Mouse (Mus musculus) kidney, postnatal 0 days (tissue): ENCODE measurements around the gene Ly9. TPM values are rescaled to one million over a fixed set of nuclear protein-coding genes. Genes with fewer than 3 reads are reported as not detected.

Experiments
- ATAC-seq: fragments of 200-750 bp; cut with Nextera tagmentation; replicated peaks from 2 replicates; pipeline ENCODE4 v1.8.0; 2017; ENCODE audit warnings: low read depth, moderate number of reproducible peaks, moderate TSS enrichment, moderate library complexity; ENCODE audit not compliant: low FRiP score
- DNase-seq: peaks from one replicate; pipeline ENCODE4 v3.0.0-alpha.2; 2016; ENCODE audit warnings: low spot score
- H3K27ac ChIP-seq: fragments of 300-500 bp; sonication (generic); 2 replicates; pipeline ENCODE4 v1.5.1; 2014; ENCODE audit warnings: mild to moderate bottlenecking
- H3K27me3 ChIP-seq: fragments of 300-500 bp; sonication (generic); 2 replicates; pipeline ENCODE4 v1.6.1; 2014; ENCODE audit warnings: low read length, mixed read lengths; ENCODE audit not compliant: insufficient read depth
- H3K36me3 ChIP-seq: fragments of 300-500 bp; sonication (generic); 2 replicates; pipeline ENCODE4 v1.6.1; 2014; ENCODE audit warnings: low read length, mixed read lengths; ENCODE audit not compliant: insufficient read depth
- H3K4me1 ChIP-seq: fragments of 300-500 bp; sonication (generic); replicated peaks from 2 replicates; pipeline ENCODE4 v1.6.1; 2014; ENCODE audit warnings: antibody characterized with exemption, low read length, mixed read lengths; ENCODE audit not compliant: insufficient read depth
- H3K4me2 ChIP-seq: fragments of 300-500 bp; sonication (generic); 2 replicates; pipeline ENCODE4 v1.6.1; 2014; ENCODE audit warnings: mild to moderate bottlenecking, low read length, moderate library complexity, mixed read lengths
- H3K4me3 ChIP-seq: fragments of 300-500 bp; sonication (generic); replicated peaks from 2 replicates; pipeline ENCODE4 v1.5.1; 2014; ENCODE audit warnings: low read depth, low read length
- H3K9ac ChIP-seq: fragments of 300-500 bp; sonication (generic); 2 replicates; pipeline ENCODE4 v1.6.1; 2014; ENCODE audit warnings: low read depth, low read length
- H3K9me3 ChIP-seq: fragments of 300-500 bp; sonication (generic); replicated peaks from 2 replicates; pipeline ENCODE4 v1.6.1; 2016; ENCODE audit warnings: low read length, inconsistent platforms, mixed read lengths
- CTCF ChIP-seq: IDR thresholded peaks from 2 replicates; pipeline ENCODE4 v1.5.1; 2016; ENCODE audit warnings: antibody characterized with exemption, low read depth, mild to moderate bottlenecking, moderate library complexity
- WGBS: fragments of 180-500 bp; shearing (Covaris S2); extraction: QIAGEN DNeasy Blood & Tissue Kit; methylation state at CpG from one replicate; pipeline ENCODE4 v1.1.7; 2014; 5-methylcytosine and 5-hydroxymethylcytosine counted together
- microRNA-seq: library from miRNA; unstranded; fragments of <30 nt; microRNA quantifications from one replicate; pipeline ENCODE4, GENCODE M21; 2016
- polyA plus RNA-seq: library from polyadenylated mRNA; unstranded; fragments of >200 nt; fragmentation: Nextera tagmentation; extraction: Ambion mirVana; gene quantifications from 2 replicates; pipeline ENCODE4 v1.2.1, GENCODE M21; 2015

Ly9 gene
- polyA plus RNA-seq, 1 experiment from 2014 or later: 0.17 TPM

DNA sequence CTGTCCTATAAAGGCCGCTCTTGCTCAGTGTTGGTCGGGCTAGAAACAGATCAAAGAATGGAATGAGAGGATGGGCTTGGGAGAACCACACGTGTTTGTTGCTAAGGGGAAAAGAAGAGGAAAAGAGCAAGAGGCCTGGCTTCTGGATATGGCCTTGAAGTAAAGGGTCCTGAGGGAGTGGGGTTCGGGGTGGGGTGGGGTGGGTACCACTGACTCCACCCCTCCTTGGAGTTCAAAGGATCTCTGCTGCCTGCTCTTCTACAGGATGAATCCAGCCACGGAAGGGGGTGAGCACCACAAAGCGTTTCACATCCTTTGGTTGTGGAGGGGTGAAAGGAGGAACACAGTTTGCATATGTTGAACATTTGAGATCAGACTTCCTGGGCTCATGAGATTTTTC lies 48.8 kb downstream of the Ly9 start:
- Histone ChIP-seq H3K36me3 (no peaks in the 10 kb centered on the region), H3K9ac (no peak overlapping the region), H3K4me2 (no peak overlapping the region), H3K9me3 (no peaks in the 10 kb centered on the region), H3K4me3 (no peak overlapping the region), H3K4me1 (no peaks in the 10 kb centered on the region), H3K27ac (no peak overlapping the region), H3K27me3 (no peaks in the 10 kb centered on the region)
- WGBS: 70% methylated on average over 6 of the region's 6 CpGs
- ATAC-seq (no peak), DNase-seq (no peak)
- no peak for TF ChIP-seq CTCF

DNA sequence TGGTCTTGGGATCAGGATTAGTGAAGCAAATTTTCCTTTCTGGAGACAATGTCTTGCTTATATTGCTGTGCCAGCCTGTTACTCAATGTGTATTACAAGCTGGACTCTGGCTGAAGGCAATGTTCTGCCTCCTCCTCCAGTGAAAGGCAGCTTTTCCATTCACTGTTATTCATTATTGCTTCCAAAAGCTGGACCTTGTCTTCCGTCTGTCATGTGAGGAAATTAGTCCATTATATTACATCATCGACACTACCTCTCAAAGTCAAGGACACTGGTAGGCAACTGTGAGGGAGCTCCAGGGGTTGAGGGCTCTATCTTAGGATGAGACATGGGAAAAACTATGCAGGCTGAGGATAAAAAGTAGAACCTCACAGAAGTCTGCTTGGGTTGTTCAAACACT lies 50.8 kb downstream of the Ly9 start:
- ATAC-seq: no peak
- H3K27ac ChIP-seq: no peak overlapping the region
- no peaks in the 10 kb centered on the region for H3K4me1 ChIP-seq
- H3K9me3 ChIP-seq: no peaks in the 10 kb centered on the region
- DNase-seq: no peak
- no peak overlapping the region for H3K4me3 ChIP-seq
- H3K9ac ChIP-seq: no peak overlapping the region
- H3K36me3 ChIP-seq: no peaks in the 10 kb centered on the region
- no peak overlapping the region for H3K4me2 ChIP-seq
- no peak for TF ChIP-seq CTCF
- 91% methylated on average over 2 of the region's 2 CpGs for WGBS
- H3K27me3 ChIP-seq: no peaks in the 10 kb centered on the region

DNA sequence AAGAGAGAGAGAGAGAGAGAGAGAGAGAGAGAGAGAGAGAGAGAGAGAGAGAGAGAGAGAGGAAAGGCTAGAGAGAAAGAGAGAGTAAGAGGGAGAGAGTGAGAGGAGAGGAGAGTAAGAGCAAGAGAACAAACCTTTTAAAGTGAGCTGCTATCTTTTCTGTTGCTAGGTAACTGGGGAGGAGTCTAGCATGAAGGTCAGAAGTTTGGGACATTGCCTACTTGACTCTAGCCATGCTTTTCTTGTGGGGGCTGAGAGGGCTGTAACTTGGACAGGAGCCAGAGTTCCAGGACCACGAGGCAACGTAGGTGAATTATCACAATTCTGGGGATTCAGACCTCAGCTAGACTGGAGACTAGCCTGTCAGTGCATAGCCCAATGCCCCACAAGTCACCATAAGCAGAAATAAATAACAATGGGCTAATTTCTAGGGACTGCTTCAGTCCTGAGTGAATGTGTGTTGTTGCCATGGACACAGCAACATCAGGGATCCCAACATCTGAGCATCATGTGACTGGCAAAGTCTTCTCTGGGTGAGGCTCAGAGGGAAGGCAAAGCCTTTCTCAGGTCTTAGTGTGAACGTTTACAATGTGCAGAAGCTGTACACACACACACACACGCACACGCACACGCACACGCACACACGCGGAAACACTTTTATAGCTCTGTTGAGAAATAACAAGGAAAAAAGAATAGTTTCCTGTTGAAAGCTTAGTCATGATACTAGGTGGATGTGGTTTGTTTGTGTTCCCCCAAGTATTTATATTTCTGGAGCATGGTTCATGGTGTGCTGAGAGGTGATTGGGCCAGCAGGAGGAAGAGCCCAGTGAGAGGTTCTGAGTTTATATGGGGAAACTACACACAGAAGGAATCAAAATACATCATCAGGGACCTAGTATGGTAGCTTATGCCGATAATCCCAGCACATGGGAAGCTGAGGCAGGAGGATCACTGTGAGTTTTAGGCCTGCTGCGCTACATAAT lies 53.6 kb downstream of the Ly9 start:
- no peak for TF ChIP-seq CTCF
- Histone ChIP-seq H3K4me3 (no peak overlapping the region), H3K27me3 (no peaks in the 10 kb centered on the region), H3K9ac (no peak overlapping the region), H3K4me2 (no peak overlapping the region), H3K36me3 (no peaks in the 10 kb centered on the region), H3K4me1 (no peaks in the 10 kb centered on the region), H3K27ac (no peak overlapping the region), H3K9me3 (no peaks in the 10 kb centered on the region)
- WGBS: 79% methylated on average over 11 of the region's 11 CpGs
- ATAC-seq (no peak), DNase-seq (no peak)

DNA sequence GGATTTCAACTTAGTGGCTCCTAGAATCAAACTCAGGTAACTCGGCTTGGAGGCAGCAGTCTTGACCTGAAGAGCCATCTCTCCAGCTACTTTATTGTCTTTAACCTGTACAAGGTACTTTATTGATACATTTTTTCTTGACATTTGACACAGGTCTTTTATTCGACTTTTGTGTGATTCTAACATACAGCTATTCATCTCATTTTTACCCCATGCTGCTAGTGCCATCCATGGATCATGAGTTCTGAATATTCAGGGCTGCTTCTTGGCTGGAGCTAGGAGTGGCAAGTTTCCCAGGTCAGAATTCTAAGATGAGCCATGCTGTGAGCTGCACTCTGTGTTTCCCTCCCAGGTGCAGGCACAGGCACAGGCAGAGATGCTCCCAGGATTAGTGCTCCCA lies 55.0 kb downstream of the Ly9 start:
- Histone ChIP-seq H3K27me3 (no peaks in the 10 kb centered on the region), H3K36me3 (no peaks in the 10 kb centered on the region), H3K4me3 (no peak overlapping the region), H3K4me2 (no peak overlapping the region), H3K4me1 (no peaks in the 10 kb centered on the region), H3K9me3 (no peaks in the 10 kb centered on the region), H3K27ac (no peak overlapping the region), H3K9ac (no peak overlapping the region)
- DNase-seq (no peak), ATAC-seq (no peak)
- 68% methylated on average over 2 of the region's 2 CpGs for WGBS
- TF ChIP-seq CTCF: no peak

DNA sequence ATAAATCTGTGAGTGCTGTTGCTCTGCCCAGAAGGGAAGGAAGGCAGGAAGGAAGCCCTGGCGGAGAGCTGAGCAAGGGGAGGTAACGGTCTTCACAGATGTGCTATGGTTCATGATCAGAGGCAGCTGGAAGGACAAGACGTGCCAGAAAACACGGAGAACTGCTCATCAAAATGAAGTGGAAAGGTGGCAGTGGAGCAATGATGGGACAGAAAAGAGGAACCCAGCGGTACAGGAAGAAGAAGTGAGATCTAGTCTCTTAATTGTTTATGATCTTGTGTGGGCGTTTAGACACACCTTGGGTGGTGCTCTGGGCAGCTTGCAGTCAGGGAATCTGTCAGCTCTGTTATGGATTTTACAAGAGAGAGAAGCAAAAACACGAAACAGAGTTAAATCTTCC lies 55.9 kb downstream of the Ly9 start:
- WGBS: 51% methylated on average over 7 of the region's 7 CpGs
- no peak for DNase-seq
- Histone ChIP-seq H3K9ac (no peak overlapping the region), H3K4me2 (no peak overlapping the region), H3K27me3 (no peaks in the 10 kb centered on the region), H3K9me3 (no peaks in the 10 kb centered on the region), H3K4me3 (no peak overlapping the region), H3K27ac (no peak overlapping the region), H3K4me1 (no peaks in the 10 kb centered on the region), H3K36me3 (no peaks in the 10 kb centered on the region)
- ATAC-seq: no peak
- TF ChIP-seq CTCF: no peak

DNA sequence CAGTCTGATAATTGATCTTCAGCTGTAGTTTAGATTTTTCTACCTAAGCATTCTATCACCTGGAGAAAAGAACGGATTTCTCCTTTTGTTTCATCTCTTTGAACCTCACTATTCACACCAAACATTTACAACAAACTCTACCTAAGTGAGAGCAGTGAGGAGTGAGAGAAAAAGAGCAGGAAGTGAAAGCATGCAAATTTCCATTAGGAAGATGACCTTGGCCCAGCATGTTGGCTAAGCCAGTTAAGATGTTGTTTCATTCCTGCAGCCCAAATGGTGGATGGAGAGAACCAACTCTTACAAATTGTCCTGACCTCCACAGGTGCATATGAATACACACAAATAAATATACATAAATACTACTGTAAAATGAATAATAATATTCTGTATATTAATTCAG lies 66.5 kb downstream of the Ly9 start:
- no peaks in the 10 kb centered on the region for H3K4me1 ChIP-seq
- 88% methylated on average over 1 of the region's 1 CpGs for WGBS
- no peak for TF ChIP-seq CTCF
- H3K9ac ChIP-seq: no peak overlapping the region
- no peak for DNase-seq
- no peaks in the 10 kb centered on the region for H3K9me3 ChIP-seq
- no peaks in the 10 kb centered on the region for H3K36me3 ChIP-seq
- no peak overlapping the region for H3K4me2 ChIP-seq
- no peak overlapping the region for H3K27ac ChIP-seq
- no peak overlapping the region for H3K4me3 ChIP-seq
- no peak for ATAC-seq
- H3K27me3 ChIP-seq: no peaks in the 10 kb centered on the region

Small RNAs within 50 kb of the gene (microRNA-seq; reads per million reads assigned to microRNA genes)
- not detected for gene Mir7683

Other genes starting within 250 kb of the Ly9 start
- 5.7 and 6.4 TPM in 2 replicates for gene Klhdc9, start 246.6 kb downstream of the Ly9 start, polyA plus RNA-seq
- 3.7 and 3.8 TPM in 2 replicates for gene Nectin4, start 237.3 kb downstream of the Ly9 start, polyA plus RNA-seq
- 0.83 and 0.99 TPM in 2 replicates for gene Arhgap30, start 218.5 kb downstream of the Ly9 start, polyA plus RNA-seq
- gene Usf1, start 196.1 kb downstream of the Ly9 start, polyA plus RNA-seq: 64.0 and 73.0 TPM in 2 replicates
- gene Tstd1, start 188.5 kb downstream of the Ly9 start, polyA plus RNA-seq: 3.6 and 4.8 TPM in 2 replicates
- 93.0 and 114 TPM in 2 replicates for gene F11r, start 169.9 kb downstream of the Ly9 start, polyA plus RNA-seq
- 14.8 and 14.9 TPM in 2 replicates for gene Alyref2, start 103.9 kb downstream of the Ly9 start, polyA plus RNA-seq
- not detected in 2 replicates for gene Itln1, start 72.1 kb downstream of the Ly9 start, polyA plus RNA-seq
- 0.08 and 0.20 TPM in 2 replicates for gene Cd244a, start 48.2 kb downstream of the Ly9 start, polyA plus RNA-seq
- not detected in 2 replicates for gene Slamf7, start 45.6 kb upstream of the Ly9 start, polyA plus RNA-seq
- gene Cd48, start 74.6 kb upstream of the Ly9 start, polyA plus RNA-seq: 2.8 and 3.8 TPM in 2 replicates
- 0.03 and 0.10 TPM in 2 replicates for gene Slamf1, start 159.7 kb upstream of the Ly9 start, polyA plus RNA-seq
- 1.7 and 1.8 TPM in 2 replicates for gene Cd84, start 232.3 kb upstream of the Ly9 start, polyA plus RNA-seq